Mouse (Mus musculus) hindbrain, embryonic 14.5 days (tissue): ENCODE results near the gene Pik3cd. TPM values are rescaled to one million over a fixed set of nuclear protein-coding genes. Genes with fewer than 3 reads are reported as not detected.

Experiments
- ATAC-seq: fragments of 200-750 bp; cut with Nextera tagmentation; 2 replicates; pipeline ENCODE4 v1.8.0; 2017; ENCODE audit warnings: moderate number of reproducible peaks, mild to moderate bottlenecking, moderate TSS enrichment, moderate library complexity; ENCODE audit not compliant: low FRiP score
- DNase-seq: peaks from one replicate; pipeline ENCODE4 v3.0.0-alpha.2; 2015; ENCODE audit warnings: low spot score
- H3K27ac ChIP-seq: fragments of 300-500 bp; sonication (generic); 2 replicates; pipeline ENCODE4 v1.5.1; 2014; ENCODE audit warnings: mild to moderate bottlenecking, moderate library complexity
- H3K27me3 ChIP-seq: fragments of 300-500 bp; sonication (generic); 2 replicates; pipeline ENCODE4 v1.6.1; 2014; ENCODE audit warnings: mild to moderate bottlenecking, low read length, mixed read lengths; ENCODE audit not compliant: control insufficient read depth, insufficient read depth
- H3K36me3 ChIP-seq: fragments of 300-500 bp; sonication (generic); replicated peaks from 2 replicates; pipeline ENCODE4 v1.6.1; 2014; ENCODE audit not compliant: control insufficient read depth, insufficient read depth
- H3K4me1 ChIP-seq: fragments of 300-500 bp; sonication (generic); replicated peaks from 2 replicates; pipeline ENCODE4 v1.6.1; 2014; ENCODE audit warnings: antibody characterized with exemption, low read length, mixed read lengths; ENCODE audit not compliant: control insufficient read depth, insufficient read depth
- H3K4me2 ChIP-seq: fragments of 300-500 bp; sonication (generic); replicated peaks from 2 replicates; pipeline ENCODE4 v1.6.1; 2014; ENCODE audit warnings: mild to moderate bottlenecking, moderate library complexity
- H3K4me3 ChIP-seq: fragments of 300-500 bp; sonication (generic); replicated peaks from 2 replicates; pipeline ENCODE4 v1.5.1; 2014; ENCODE audit warnings: mild to moderate bottlenecking, low read length
- H3K9ac ChIP-seq: fragments of 300-500 bp; sonication (generic); 2 replicates; pipeline ENCODE4 v1.6.1; 2014
- H3K9me3 ChIP-seq: fragments of 300-500 bp; sonication (generic); 2 replicates; pipeline ENCODE4 v1.6.1; 2016; ENCODE audit warnings: low read length; ENCODE audit not compliant: control insufficient read depth
- WGBS: fragments of 180-500 bp; shearing (Covaris S2); extraction: QIAGEN DNeasy Blood & Tissue Kit; methylation state at CpG from one replicate; pipeline ENCODE4 v1.1.7; 2014; 5-methylcytosine and 5-hydroxymethylcytosine counted together
- polyA plus RNA-seq: library from polyadenylated mRNA; unstranded; fragments of >200 nt; fragmentation: Nextera tagmentation; extraction: Ambion mirVana; gene quantifications from 2 replicates; pipeline ENCODE4 v1.2.1, GENCODE M21; 2014

The Pik3cd gene
- polyA plus RNA-seq, 1 experiment from 2014 or later: 16.5 TPM

GRCm38 (mm10) chr4:149645761-149646160, 56.6 kb downstream of the Pik3cd start:
- ATAC-seq (no peak), DNase-seq (no peak)
- H3K27ac ChIP-seq: no peak overlapping the region
- 97% methylated on average over 9 of the region's 9 CpGs for WGBS
- H3K36me3 ChIP-seq: peaks cover 97% of the 10 kb centered on the region
- no peaks in the 10 kb centered on the region for H3K4me1 ChIP-seq
- H3K27me3 ChIP-seq: no peaks in the 10 kb centered on the region
- H3K4me3 ChIP-seq: no peak overlapping the region
- H3K9me3 ChIP-seq: no peaks in the 10 kb centered on the region
- no peak overlapping the region for H3K9ac ChIP-seq
- H3K4me2 ChIP-seq: no peak overlapping the region

- H3K36me3 ChIP-seq: peaks cover 92% of the 10 kb centered on the region
These were observed 60.4 kb downstream of the Pik3cd start for GRCm38 (mm10) chr4:149641956-149642355.

DNA sequence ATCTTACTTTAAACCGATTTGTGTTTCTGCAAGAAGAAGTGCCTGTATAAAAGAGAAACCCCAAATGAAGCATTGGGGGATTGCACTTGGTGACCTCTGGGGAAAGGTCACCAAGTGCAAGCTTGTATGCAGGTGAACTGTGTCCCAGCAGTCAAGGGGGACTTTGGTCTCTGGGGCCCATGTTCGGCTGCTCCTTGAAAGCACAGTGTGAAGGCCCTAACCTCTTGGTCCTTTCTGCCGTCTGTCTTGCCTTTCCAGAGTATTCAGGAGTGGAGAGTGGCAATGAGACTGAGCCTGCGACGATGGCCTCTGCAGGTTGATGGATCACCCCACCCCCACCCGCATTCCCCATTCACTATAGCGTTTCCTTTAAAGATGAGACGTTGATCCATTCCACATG, 61.0 kb downstream of the Pik3cd start:
- Histone ChIP-seq H3K4me1 (no peaks in the 10 kb centered on the region), H3K4me2 (no peak overlapping the region), H3K9me3 (no peaks in the 10 kb centered on the region), H3K27ac (no peak overlapping the region), H3K36me3 (peaks cover 92% of the 10 kb centered on the region), H3K4me3 (no peak overlapping the region), H3K9ac (no peak overlapping the region), H3K27me3 (no peaks in the 10 kb centered on the region)
- 58% methylated on average over 8 of the region's 8 CpGs for WGBS
- ATAC-seq (no peak), DNase-seq (no peak)

More at GRCm38 (mm10) chr4:149641956-149642355, 60.4 kb downstream of the Pik3cd start:
- Histone ChIP-seq H3K4me3 (no peak overlapping the region), H3K4me2 (no peak overlapping the region), H3K27me3 (no peaks in the 10 kb centered on the region), H3K9ac (no peak overlapping the region), H3K9me3 (no peaks in the 10 kb centered on the region), H3K27ac (no peak overlapping the region), H3K4me1 (no peaks in the 10 kb centered on the region)
- 78% methylated on average over 5 of the region's 5 CpGs for WGBS
- no peak for ATAC-seq
- DNase-seq: no peak

GRCm38 (mm10) chr4:149640831-149641230, 61.5 kb downstream of the Pik3cd start:
- DNase-seq (no peak), ATAC-seq (no peak)
- Histone ChIP-seq H3K36me3 (peaks cover 92% of the 10 kb centered on the region), H3K27me3 (no peaks in the 10 kb centered on the region), H3K4me3 (no peak overlapping the region), H3K9me3 (no peaks in the 10 kb centered on the region), H3K4me2 (no peak overlapping the region), H3K4me1 (no peaks in the 10 kb centered on the region), H3K27ac (no peak overlapping the region), H3K9ac (no peak overlapping the region)
- WGBS: 70% methylated on average over 9 of the region's 9 CpGs

- Histone ChIP-seq H3K4me2 (no peak overlapping the region), H3K9me3 (no peaks in the 10 kb centered on the region), H3K36me3 (peaks cover 94% of the 10 kb centered on the region), H3K4me1 (no peaks in the 10 kb centered on the region), H3K4me3 (no peak overlapping the region), H3K27ac (no peak overlapping the region), H3K9ac (no peak overlapping the region), H3K27me3 (no peaks in the 10 kb centered on the region)
- no peak for ATAC-seq
- WGBS: 93% methylated on average over 7 of the region's 7 CpGs
- DNase-seq: no peak
These were observed 64.4 kb downstream of the Pik3cd start for GRCm38 (mm10) chr4:149637942-149638341.

DNA sequence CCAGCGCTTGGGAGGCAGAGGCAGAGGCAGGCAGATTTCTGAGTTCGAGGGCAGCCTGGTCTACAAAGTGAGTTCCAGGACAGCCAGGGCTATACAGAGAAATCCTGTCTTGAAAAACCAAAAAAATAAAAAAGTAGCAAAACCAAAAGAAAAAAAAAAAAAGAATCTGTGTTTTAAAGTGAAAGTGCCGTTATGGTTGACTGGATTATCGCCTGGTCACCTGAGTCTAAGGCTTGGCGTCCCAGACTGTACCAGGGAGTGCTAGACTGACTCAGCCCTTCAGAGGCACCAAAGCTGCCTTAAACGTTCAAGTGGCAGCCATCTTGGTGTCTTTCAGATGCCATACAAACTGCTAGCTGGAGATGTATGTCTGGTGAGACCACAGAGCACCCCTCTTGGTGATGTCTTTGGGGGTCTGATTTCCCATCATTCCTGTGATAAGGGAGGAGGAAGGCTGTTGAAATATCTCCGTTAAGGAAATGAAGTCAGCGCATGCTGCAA, 66.4 kb downstream of the Pik3cd start:
- Histone ChIP-seq H3K36me3 (peaks cover 95% of the 10 kb centered on the region), H3K4me2 (no peak overlapping the region), H3K27ac (no peak overlapping the region), H3K4me1 (no peaks in the 10 kb centered on the region), H3K4me3 (no peak overlapping the region), H3K9ac (no peak overlapping the region), H3K27me3 (no peaks in the 10 kb centered on the region), H3K9me3 (no peaks in the 10 kb centered on the region)
- 94% methylated on average over 8 of the region's 8 CpGs for WGBS
- ATAC-seq (no peak), DNase-seq (no peak)

- DNase-seq (no peak), ATAC-seq (no peak)
- H3K4me3 ChIP-seq: no peak overlapping the region
- no peak overlapping the region for H3K4me2 ChIP-seq
- WGBS: 94% methylated on average over 11 of the region's 11 CpGs
- H3K9ac ChIP-seq: no peak overlapping the region
- H3K27ac ChIP-seq: no peak overlapping the region
- no peaks in the 10 kb centered on the region for H3K9me3 ChIP-seq
- no peaks in the 10 kb centered on the region for H3K4me1 ChIP-seq
- no peaks in the 10 kb centered on the region for H3K27me3 ChIP-seq
- H3K36me3 ChIP-seq: peaks cover 96% of the 10 kb centered on the region
These were observed 67.4 kb downstream of the Pik3cd start for GRCm38 (mm10) chr4:149634966-149635365.

GRCm38 (mm10) chr4:149634157-149634556, 68.2 kb downstream of the Pik3cd start:
- ATAC-seq (no peak), DNase-seq (no peak)
- H3K9me3 ChIP-seq: no peaks in the 10 kb centered on the region
- peaks cover 94% of the 10 kb centered on the region for H3K36me3 ChIP-seq
- no peak overlapping the region for H3K9ac ChIP-seq
- H3K4me1 ChIP-seq: no peaks in the 10 kb centered on the region
- no peaks in the 10 kb centered on the region for H3K27me3 ChIP-seq
- H3K4me3 ChIP-seq: no peak overlapping the region
- H3K4me2 ChIP-seq: no peak overlapping the region
- no peak overlapping the region for H3K27ac ChIP-seq
- WGBS: 89% methylated on average over 1 of the region's 1 CpGs

- ATAC-seq (no peak), DNase-seq (no peak)
- H3K27me3 ChIP-seq: no peaks in the 10 kb centered on the region
- peaks cover 84% of the 10 kb centered on the region for H3K36me3 ChIP-seq
- H3K4me2 ChIP-seq: no peak overlapping the region
- 90% methylated on average over 9 of the region's 9 CpGs for WGBS
- no peak overlapping the region for H3K27ac ChIP-seq
- H3K9ac ChIP-seq: no peak overlapping the region
- H3K9me3 ChIP-seq: no peaks in the 10 kb centered on the region
- no peak overlapping the region for H3K4me3 ChIP-seq
- no peaks in the 10 kb centered on the region for H3K4me1 ChIP-seq
These were observed 69.6 kb downstream of the Pik3cd start for GRCm38 (mm10) chr4:149632670-149633307.

DNA sequence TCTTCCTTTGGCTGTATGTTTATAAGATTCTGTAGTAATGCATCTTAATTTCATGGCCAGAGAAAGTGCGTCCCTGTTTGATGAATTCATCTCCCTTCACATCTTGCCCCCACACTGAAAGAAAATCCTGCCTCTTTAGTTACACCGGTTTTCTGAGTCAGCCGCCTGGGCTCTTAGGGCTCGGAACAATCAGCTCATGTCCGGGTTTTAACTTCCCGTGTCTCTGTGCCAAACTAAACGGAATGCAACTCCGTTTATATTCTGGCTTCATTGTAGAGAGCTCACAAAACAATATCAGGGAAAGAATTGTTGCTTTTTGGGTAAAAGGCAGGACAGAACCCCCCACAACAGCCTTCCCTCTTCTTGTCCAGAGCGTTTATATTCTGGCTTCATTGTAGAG, 73.6 kb downstream of the Pik3cd start:
- Histone ChIP-seq H3K4me3 (no peak overlapping the region), H3K27ac (no peak overlapping the region), H3K9me3 (no peaks in the 10 kb centered on the region), H3K27me3 (no peaks in the 10 kb centered on the region), H3K4me2 (no peak overlapping the region), H3K9ac (no peak overlapping the region), H3K4me1 (no peaks in the 10 kb centered on the region), H3K36me3 (peaks cover 53% of the 10 kb centered on the region)
- WGBS: 66% methylated on average over 9 of the region's 9 CpGs
- ATAC-seq: no peak
- no peak for DNase-seq
